Mouse (Mus musculus): ENCODE results near the gene Vmn1r218. TPM values are rescaled to one million over a fixed set of nuclear protein-coding genes. Genes with fewer than 3 reads are reported as not detected.

The Vmn1r218 gene
- polyA plus RNA-seq, 1 experiment, result not detected

DNA sequence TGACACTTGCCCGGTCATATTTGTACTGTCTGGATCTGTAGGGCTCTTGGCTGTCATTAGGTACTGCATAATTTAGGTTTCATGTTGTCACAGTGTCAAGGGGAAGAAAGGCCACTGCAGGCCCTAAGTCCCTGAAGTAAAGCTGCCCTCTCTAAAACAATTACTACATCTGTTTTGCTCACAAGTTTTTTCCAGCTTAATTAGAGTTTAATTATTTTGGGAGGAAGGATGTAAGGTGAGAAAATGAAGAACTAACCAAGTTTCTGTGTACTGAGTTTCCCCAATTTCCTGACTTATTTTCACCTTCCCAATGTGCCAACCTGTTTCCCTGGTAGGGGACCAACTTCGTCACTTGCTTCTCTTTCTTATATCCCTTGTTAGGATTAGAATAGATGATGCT is 54.9 kb downstream of the Vmn1r218 start, which contains the start of gene Vmn1r220:
Gene Vmn1r220, minus strand, starts transcription at position 101 of the 400 bp plus-strand sequence.
- no peaks in the 10 kb centered on the region for H3K36me3 ChIP-seq (ENCODE audit: control insufficient read depth, insufficient read depth, low read length)
- no peaks in the 10 kb centered on the region for H3K27me3 ChIP-seq (ENCODE audit: control insufficient read depth, insufficient read depth, low read length)
- TF ChIP-seq POLR2A (IDR thresholded peaks at IDR 0.05; ENCODE audit: control insufficient read depth, low read depth, low read length) (no peak), CTCF (IDR thresholded peaks at IDR 0.05; ENCODE audit: control insufficient read depth, insufficient read depth, insufficient replicate concordance, low read depth, low read length) (no peak)
- H3K4me1 ChIP-seq (ENCODE audit: control insufficient read depth, insufficient read depth, low read length), result no peaks in the 10 kb centered on the region
- no peak within 1 kb of the TSS for H3K27ac ChIP-seq (ENCODE audit: control insufficient read depth, insufficient read depth, low read depth, low read length)
- H3K4me3 ChIP-seq (ENCODE audit: control insufficient read depth, low read depth, low read length), result no peak within 1 kb of the TSS

Other genes starting within 250 kb of the Vmn1r218 start
- gene Vmn1r212, start 248.9 kb upstream of the Vmn1r218 start, polyA plus RNA-seq (2012; rRNA removed), result not detected in 2 replicates
- not detected in 2 replicates for gene Vmn1r213, start 125.5 kb upstream of the Vmn1r218 start, polyA plus RNA-seq (2012; rRNA removed)
- not detected in 2 replicates for gene Vmn1r214, start 102.7 kb upstream of the Vmn1r218 start, polyA plus RNA-seq (2012; rRNA removed)
- gene Vmn1r215, start 65.1 kb upstream of the Vmn1r218 start, polyA plus RNA-seq (2012; rRNA removed), result not detected in 2 replicates
- not detected in 2 replicates for gene Vmn1r217, start 14.9 kb upstream of the Vmn1r218 start, polyA plus RNA-seq (2012; rRNA removed)
- not detected in 2 replicates for gene Vmn1r219, start 26.2 kb downstream of the Vmn1r218 start, polyA plus RNA-seq (2012; rRNA removed)
- gene Vmn1r220, start 54.8 kb downstream of the Vmn1r218 start, polyA plus RNA-seq (2012; rRNA removed), result not detected in 2 replicates
- gene Vmn1r221, start 81.0 kb downstream of the Vmn1r218 start, polyA plus RNA-seq (2012; rRNA removed), result not detected in 2 replicates
- 0.06 TPM in 1 of 2 replicates, not detected in the other for gene Vmn1r222, start 102.8 kb downstream of the Vmn1r218 start, polyA plus RNA-seq (2012; rRNA removed)
- not detected in 2 replicates for gene Vmn1r223, start 114.0 kb downstream of the Vmn1r218 start, polyA plus RNA-seq (2012; rRNA removed)
- gene Zfp322a, start 236.1 kb downstream of the Vmn1r218 start, polyA plus RNA-seq (2012; rRNA removed), result 1.1 and 1.8 TPM in 2 replicates

All from testis, adult 2 months (tissue).